Mouse (Mus musculus): ENCODE measurements at regions not wholly inside any gene's neighbourhood (a gene's known extent, or its start where the extent isn't known, plus 50 kb on each side); places are given as distances from the start of the nearest gene placed in this dataset.

- DNase-seq (ENCODE audit: low read depth, low spot score) = no peak
Measured at GRCm38 (mm10) chr10:119099092-119099792, 140.6 kb downstream of the Cand1 start.

DNA sequence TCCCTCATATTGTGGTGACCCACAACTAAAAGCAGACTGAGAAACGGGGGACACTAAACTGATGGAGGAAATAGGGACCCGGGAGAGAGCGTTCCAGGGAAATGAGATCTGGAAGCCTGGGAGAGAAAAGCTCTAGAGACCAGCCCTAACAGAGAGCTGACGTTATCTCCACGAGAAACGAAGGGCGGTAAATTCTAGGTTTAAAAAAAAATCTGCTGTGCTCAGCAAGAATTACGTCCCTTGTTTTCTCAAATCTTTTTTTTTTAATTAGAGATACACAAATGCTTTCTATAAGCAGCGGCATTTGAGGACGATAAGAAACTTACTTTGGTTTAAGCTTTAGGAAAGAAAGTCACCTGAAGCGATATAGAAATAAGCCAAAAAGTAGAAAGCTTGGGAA is 145.7 kb downstream of the Cand1 start:
- no peak for DNase-seq (ENCODE audit: low read depth, low spot score)

- DNase-seq (ENCODE audit: low read depth, low spot score) = no peak
Measured at GRCm38 (mm10) chr10:119087886-119088285, 152.0 kb downstream of the Cand1 start.

DNA sequence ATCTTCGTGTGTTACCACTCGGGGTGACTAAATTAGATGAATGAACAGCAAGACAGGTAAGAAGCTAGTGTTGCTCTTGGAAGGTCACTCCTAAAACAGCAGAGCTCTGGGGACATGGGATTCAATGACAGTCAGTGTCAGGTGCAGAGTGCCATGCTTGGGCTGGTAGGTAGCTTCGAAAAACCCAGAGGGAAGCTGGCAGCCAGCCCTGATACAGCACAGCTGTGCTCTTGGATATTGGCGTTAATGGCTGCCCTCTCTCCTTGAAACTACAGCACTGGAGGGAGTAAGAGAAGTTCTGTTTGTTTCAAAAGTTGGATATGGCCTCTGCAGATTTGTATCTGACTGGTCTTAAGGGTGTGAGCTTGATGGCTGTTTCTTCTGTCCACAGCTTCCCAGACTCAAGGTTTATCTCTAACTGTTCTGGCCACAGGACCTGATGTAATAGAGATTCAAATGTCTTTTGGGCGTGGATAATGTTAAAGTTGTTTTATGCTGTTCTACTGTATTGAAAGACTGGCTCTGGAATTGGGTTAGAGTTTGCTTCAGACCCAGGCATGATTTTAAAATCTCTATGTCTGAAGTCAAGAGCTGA is 152.7 kb downstream of the Cand1 start:
- DNase-seq (ENCODE audit: low read depth, low spot score) = no peak

DNA sequence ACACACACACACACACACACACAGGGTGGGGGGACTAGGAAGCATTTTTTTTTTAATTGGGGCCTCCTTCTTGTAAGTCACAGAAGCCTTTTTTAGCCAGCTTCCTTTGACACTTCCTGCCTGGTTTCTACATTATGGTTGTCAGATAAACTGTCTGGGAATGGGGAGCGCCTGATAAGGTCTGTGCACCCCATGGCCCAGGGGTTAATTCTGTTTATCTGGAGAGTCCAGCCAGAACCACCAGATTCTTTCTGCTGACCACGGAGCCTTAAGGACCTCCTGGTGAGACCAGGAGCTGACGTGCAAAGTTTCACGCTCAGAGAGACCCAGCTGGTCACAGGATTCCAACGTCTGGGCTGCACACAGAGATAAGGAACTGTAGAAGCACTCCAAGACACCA is 153.4 kb downstream of the Cand1 start:
- no peak for DNase-seq (ENCODE audit: low read depth, low spot score)

- DNase-seq (ENCODE audit: low read depth, low spot score) = no peak
Measured at GRCm38 (mm10) chr10:119083431-119083830, 156.4 kb downstream of the Cand1 start.

- DNase-seq (ENCODE audit: low read depth, low spot score) = no peak
Measured at GRCm38 (mm10) chr10:119082861-119083260, 157.0 kb downstream of the Cand1 start.

DNA sequence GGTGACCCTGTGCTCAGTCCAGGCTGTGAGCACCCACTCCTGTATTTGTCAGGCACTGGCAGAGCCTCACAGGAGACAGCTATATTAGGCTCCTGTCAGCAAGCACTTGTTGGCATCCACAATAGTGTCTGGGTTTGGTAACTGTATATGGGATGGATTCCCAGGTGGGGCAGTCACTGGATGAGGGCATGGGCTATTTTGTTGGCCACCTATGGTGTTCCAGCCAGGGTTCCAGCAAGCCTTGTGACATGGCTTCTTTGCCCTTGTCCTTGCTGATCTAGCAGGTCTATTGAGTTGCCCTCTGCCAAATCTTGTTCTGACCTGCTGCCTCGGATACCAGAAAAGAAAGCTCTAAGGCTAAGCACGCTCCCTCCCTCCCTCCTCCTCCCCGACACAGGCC is 158.1 kb downstream of the Cand1 start:
- peak; percentile 67 for DNase-seq (ENCODE audit: low read depth, low spot score)

- no peak for DNase-seq (ENCODE audit: low read depth, low spot score)
Measured at GRCm38 (mm10) chr10:119076100-119076566, 163.7 kb downstream of the Cand1 start.

DNA sequence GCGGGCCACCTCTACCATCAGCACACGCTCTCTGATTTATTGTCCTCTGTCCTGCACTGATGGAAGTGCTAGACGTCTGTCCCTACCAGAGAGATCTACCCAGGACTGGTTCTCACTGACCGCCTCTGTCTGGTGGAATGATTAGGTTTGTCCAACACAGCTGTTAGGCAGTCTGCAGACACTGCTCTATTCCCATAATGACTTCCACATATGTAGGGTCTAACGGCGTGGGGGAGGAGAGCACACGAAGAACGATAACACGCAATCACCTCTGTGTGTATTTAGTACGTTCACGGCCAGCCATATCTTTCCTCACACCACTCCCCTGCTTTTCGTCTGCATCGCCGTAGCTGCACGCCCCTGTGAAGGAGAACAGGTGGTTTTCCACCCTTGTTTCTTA is 165.0 kb downstream of the Cand1 start:
- no peak for DNase-seq (ENCODE audit: low read depth, low spot score)

DNA sequence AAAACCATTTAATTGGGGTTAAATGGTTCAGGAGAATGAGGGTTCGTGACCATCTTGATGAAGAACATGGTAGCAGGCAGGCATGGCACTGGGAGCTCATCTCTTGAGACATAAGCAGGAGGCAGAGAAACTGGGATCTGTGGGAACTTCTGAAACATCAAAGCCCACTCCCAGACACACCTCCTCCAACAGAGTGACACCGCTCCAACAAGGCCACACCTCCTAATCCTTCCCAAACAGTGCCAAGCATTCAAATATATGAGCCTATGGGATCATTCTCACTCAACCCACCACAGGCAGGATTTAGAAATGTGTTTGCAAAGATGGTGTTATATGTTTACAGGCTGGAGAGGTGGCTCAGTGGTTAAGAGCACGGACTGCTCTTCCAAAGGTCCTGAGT is 165.9 kb downstream of the Cand1 start:
- DNase-seq (ENCODE audit: low read depth, low spot score) = no peak

DNA sequence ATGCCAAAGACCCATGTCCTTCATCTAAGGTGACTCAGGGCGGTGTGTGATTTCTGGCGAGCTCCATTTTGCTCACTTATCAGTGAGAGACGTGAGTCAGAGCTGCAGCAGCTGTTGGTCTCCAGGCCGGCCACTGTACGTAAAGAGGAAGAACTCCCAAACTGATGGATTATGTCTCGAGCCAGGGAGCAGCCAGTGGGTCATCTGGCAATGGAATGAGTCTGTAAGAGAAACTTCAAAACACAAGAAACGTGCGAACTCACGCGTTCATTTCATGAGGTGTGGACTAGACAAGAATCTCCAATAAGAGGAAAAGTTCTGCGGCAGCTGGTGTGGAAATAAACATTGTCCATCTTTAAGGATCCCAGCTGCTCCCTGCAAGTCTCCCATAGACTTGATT is 170.4 kb downstream of the Cand1 start:
- no peak for DNase-seq (ENCODE audit: low read depth, low spot score)

GRCm38 (mm10) chr10:119067838-119068237 is 172.0 kb downstream of the Cand1 start:
- no peak for DNase-seq (ENCODE audit: low read depth, low spot score)

GRCm38 (mm10) chr10:119067366-119067765 is 172.5 kb downstream of the Cand1 start:
- DNase-seq (ENCODE audit: low read depth, low spot score) = no peak

DNA sequence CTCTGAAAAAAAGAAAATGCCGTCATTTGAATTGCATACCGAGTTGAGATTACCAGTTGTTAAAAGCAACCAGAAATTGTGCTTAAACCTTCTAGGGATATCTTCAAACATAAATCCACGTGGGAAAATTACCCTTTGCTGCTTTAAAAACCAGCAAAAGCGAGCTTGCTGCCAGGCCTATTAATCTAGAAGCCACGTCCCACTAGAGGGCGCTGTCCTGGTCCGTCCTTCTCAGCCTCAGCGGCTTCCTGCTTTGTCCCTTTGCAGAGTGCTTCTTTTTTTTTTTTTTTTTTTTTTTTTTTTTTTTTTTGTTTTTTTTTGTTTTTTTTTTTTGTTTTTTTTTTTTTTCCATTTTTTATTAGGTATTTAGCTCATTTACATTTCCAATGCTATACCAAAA is 173.9 kb downstream of the Cand1 start:
- peak; percentile 87 for DNase-seq (ENCODE audit: low read depth, low spot score)

DNA sequence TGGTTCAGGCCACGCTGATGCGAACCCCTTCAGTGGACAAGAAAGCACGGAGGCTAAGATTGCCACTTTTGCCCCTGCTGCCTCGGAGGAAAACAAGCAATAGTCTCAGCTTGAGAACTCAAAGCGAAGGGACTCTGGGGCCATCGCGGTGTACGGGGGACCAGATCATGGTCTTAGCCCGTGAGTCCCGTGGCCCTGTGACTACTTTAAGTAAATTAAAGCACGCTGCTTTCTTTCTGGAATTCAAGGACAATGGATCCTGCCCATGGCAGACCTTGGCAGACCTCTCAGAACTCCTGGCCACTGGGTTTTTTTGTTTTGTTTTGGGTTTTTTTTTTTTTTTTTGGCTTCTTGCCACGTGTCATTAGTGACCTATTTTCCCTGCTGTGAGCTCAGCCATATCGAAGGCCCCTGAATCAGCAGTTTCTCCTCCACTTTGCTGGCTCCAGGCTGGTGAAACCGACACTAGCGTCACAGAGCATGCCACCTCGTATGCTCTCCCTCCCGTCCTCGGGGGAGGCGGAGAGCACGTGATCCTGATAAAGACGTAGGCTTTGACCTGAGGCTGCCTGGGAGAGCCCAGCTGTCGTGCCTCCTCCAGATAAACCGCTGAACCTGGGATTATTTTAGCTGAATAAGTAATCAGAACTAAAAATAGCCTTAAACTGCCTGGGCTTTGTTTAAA is 174.6 kb downstream of the Cand1 start:
- peak; percentile 96 for DNase-seq (ENCODE audit: low read depth, low spot score)

GRCm38 (mm10) chr10:119064218-119064617 is 175.6 kb downstream of the Cand1 start:
- DNase-seq (ENCODE audit: low read depth, low spot score) = no peak

GRCm38 (mm10) chr10:119063209-119063699 is 176.6 kb downstream of the Cand1 start:
- DNase-seq (ENCODE audit: low read depth, low spot score) = peak; percentile 59

- no peak for DNase-seq (ENCODE audit: low read depth, low spot score)
Measured at GRCm38 (mm10) chr10:119061958-119062599, 177.8 kb downstream of the Cand1 start.

DNA sequence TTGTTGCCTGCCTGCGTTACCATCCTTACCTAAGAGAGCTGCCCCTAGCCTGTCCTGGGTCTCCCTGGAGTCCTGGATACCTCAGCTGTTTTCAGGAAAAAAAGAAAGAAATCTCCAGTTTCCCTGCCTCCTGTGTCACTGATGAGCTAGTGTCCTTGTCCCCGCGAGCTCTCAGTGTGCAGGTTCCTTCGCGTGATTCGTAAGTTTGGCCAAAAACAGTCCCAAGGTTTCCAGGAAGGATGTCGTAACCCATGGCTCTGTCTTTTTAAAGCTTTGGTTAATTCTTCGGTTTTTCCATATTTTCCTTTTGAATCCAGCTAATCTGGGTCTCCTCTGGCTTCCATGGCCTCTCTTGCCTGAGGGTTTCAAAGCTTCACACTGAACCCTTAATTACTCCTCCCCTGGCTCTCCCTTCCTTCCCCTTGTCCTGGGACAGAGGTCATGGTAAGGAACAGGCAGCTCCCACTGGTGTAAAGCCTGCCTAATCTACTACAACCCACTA is 178.5 kb downstream of the Cand1 start:
- no peak for DNase-seq (ENCODE audit: low read depth, low spot score)

DNA sequence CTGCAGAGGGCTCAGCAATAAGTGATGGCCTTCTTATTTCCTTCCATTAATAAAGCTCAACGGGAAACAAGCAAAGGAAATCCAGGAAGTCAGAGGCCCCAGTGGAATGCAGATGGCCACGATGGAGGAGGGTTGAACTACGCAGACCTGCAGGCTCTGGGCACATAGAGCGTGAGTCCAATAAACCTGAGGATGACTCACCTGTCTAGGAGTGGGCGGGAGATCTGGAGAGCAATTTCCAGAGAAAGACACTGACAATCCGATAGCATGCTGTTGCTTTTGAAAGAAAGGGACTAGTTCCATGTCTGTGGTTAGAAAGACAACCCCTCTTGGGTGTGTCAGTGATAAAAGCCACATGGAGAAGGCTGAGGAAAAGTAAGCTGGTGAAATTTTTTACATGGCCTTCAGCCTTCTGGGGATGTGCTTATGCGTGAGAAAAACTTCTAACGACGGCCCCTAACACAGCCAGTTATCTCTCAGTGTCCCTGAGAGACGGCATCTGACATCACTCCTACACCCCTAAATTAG is 181.3 kb downstream of the Cand1 start:
- DNase-seq (ENCODE audit: low read depth, low spot score) = no peak

Measured in skeletal muscle tissue, adult 2 months (tissue).